ENCODE assay signal across 8 mouse cellular contexts in the genomic region with DNA sequence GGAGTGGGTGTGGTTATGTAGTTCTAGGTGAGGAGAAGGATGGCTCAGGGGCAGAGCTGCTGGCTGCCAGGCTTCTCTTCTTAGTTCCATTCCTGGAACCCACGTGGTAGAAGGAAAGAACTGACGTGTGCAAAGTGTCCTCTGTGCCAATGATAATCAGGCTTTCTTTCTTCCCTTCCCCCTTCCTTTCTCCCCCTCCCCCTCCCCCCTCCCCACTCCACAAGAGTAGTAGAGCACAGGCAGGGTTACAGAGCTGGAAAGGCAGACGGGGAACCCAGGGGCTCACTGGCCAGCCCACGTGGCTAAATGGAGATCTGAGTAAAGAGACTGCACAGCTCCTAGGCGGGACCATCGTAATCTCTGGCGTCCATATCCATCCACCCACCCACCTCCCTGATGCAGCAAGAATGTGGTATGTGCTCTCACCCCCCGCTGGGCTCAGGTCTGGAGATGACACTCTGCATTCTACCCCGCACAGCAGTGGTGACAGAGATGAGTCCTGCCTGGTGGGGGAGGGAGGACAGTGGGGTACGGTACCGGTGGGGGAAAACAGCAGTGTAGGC. TPM values are rescaled to one million over a fixed set of nuclear protein-coding genes. Genes with fewer than 3 reads are reported as not detected.
DNase-seq lines count a peak whose midpoint lies in the region; ATAC-seq and TF ChIP-seq lines count a peak whose summit lies in the region.

No protein-coding gene starts in this region.

- H3K4me1 ChIP-seq in heart, embryonic 10.5 days, result peaks cover 67% of the 10 kb centered on the region
- H3K4me1 ChIP-seq in MEL (ENCODE audit: control insufficient read depth in 1 of 2, insufficient read depth in 2 of 2, low read length in 2 of 2), result peaks cover 2 to 11% of the 10 kb centered on the region in 2 experiments; a peak in 3 of 4 replicates
- peaks cover 28% of the 10 kb centered on the region for H3K4me1 ChIP-seq in heart, postnatal 0 days (ENCODE audit: control insufficient read depth, insufficient read depth)
- H3K4me1 ChIP-seq in liver, postnatal 0 days (ENCODE audit: insufficient read depth), result 0 out of 2 replicates have a peak, but pooled peaks cover 5% of the 10 kb centered on the region

- intact Hi-C loops in heart, postnatal 36 days (cut with DNase I), result loop anchor here (5.0 kb wide), 2 partner anchors 209 to 384 kb away; no protein-coding TSS in a partner anchor

- TF ChIP-seq EP300 in MEL (IDR thresholded peaks at IDR 0.05; ENCODE audit: low read depth in 1 of 2, low read length in 2 of 2), result no peak; a peak in 2 of 4 replicates
- TF ChIP-seq EP300 in heart, postnatal 0 days (IDR thresholded peaks at IDR 0.05; ENCODE audit: low read depth), result no peak
- no peak for TF ChIP-seq EP300 in liver, postnatal 0 days (IDR thresholded peaks at IDR 0.05; ENCODE audit: low read depth)

- no peak for DNase-seq in heart, embryonic 10.5 days (ENCODE audit: low spot score)
- no peak for DNase-seq in heart, postnatal 36 days
- DNase-seq in MEL (ENCODE audit: low read depth, low spot score), result peak; percentile 76
- peak; percentile 75 for DNase-seq in heart, postnatal 0 days (ENCODE audit: low spot score)
- no peak for DNase-seq in liver, postnatal 0 days
- no peak for DNase-seq in adrenal gland, adult (ENCODE audit: inconsistent age in 2 of 2, low spot score in 1 of 2)
- no peak for DNase-seq in urinary bladder, postnatal 4 days (ENCODE audit: low spot score in 2 of 2)
- DNase-seq in adipocyte (ENCODE audit: low spot score), result no peak

- peak; percentile 42 for ATAC-seq in heart, postnatal 0 days (ENCODE audit: insufficient read depth, low read depth)
- no peak for ATAC-seq in liver, postnatal 0 days

- no peaks in the 10 kb centered on the region for H3K36me3 ChIP-seq in heart, embryonic 10.5 days
- H3K36me3 ChIP-seq in MEL (ENCODE audit: control insufficient read depth in 1 of 2, insufficient read depth in 2 of 2, low read length in 2 of 2), result no peaks in the 10 kb centered on the region
- no peaks in the 10 kb centered on the region for H3K36me3 ChIP-seq in heart, postnatal 0 days (replicated peaks; ENCODE audit: control insufficient read depth, insufficient read depth, low read length)
- no peaks in the 10 kb centered on the region for H3K36me3 ChIP-seq in liver, postnatal 0 days (replicated peaks; ENCODE audit: insufficient read depth, low read length)

- H3K9me3 ChIP-seq in heart, embryonic 10.5 days, result no peaks in the 10 kb centered on the region
- H3K9me3 ChIP-seq in MEL (replicated peaks; ENCODE audit: insufficient read depth, low read length), result no peaks in the 10 kb centered on the region
- no peaks in the 10 kb centered on the region for H3K9me3 ChIP-seq in heart, postnatal 0 days (replicated peaks; ENCODE audit: control insufficient read depth, low read length)
- H3K9me3 ChIP-seq in liver, postnatal 0 days (ENCODE audit: low read length), result no peaks in the 10 kb centered on the region

- H3K4me3 ChIP-seq in heart, embryonic 10.5 days, result peak overlapping the region; percentile 44
- H3K4me3 ChIP-seq in MEL (ENCODE audit: control insufficient read depth in 1 of 2, insufficient read depth in 1 of 2, low read depth in 2 of 2, low read length in 2 of 2), result peak overlapping the region; percentile 28 to 50
- no peak overlapping the region for H3K4me3 ChIP-seq in heart, postnatal 0 days (ENCODE audit: low read depth, low read length)
- H3K4me3 ChIP-seq in liver, postnatal 0 days (ENCODE audit: low read depth, low read length), result no peak overlapping the region

- no peak for TF ChIP-seq RAD21 in MEL (IDR thresholded peaks at IDR 0.05; ENCODE audit: low read depth, low read length)

- 7% methylated on average over 11 of the region's 11 CpGs for WGBS in heart, embryonic 10.5 days
- 15% methylated on average over 11 of the region's 11 CpGs for WGBS in heart, postnatal 0 days
- 16% methylated on average over 11 of the region's 11 CpGs for WGBS in liver, postnatal 0 days (ENCODE audit: insufficient replicate concordance)

- H3K9ac ChIP-seq in MEL (ENCODE audit: control insufficient read depth, low read depth, low read length, poor library complexity, severe bottlenecking), result peak overlapping the region; percentile 63
- H3K9ac ChIP-seq in heart, postnatal 0 days (replicated peaks; ENCODE audit: low read depth, low read length), result peak overlapping the region; percentile 20; the same call in 1 of the 2 replicates
- H3K9ac ChIP-seq in liver, postnatal 0 days (replicated peaks), result no peak overlapping the region

- H3K4me2 ChIP-seq in heart, postnatal 0 days (ENCODE audit: low read depth, low read length), result peak overlapping the region; percentile 47
- peak overlapping the region; percentile 19; the same call in 1 of the 2 replicates for H3K4me2 ChIP-seq in liver, postnatal 0 days (ENCODE audit: low read depth, low read length)

- H3K27ac ChIP-seq in heart, embryonic 10.5 days, result peak overlapping the region; percentile 85
- H3K27ac ChIP-seq in MEL (ENCODE audit: control insufficient read depth, low read depth, low read length), result peak overlapping the region; percentile 87
- H3K27ac ChIP-seq in heart, postnatal 0 days (ENCODE audit: low read depth), result no peak overlapping the region
- no peak overlapping the region for H3K27ac ChIP-seq in liver, postnatal 0 days (ENCODE audit: low read depth)

- H3K27me3 ChIP-seq in heart, embryonic 10.5 days (ENCODE audit: insufficient read depth, poor library complexity, severe bottlenecking), result no peaks in the 10 kb centered on the region
- no peaks in the 10 kb centered on the region for H3K27me3 ChIP-seq in MEL (ENCODE audit: control insufficient read depth in 1 of 2, insufficient read depth in 2 of 2, low read length in 2 of 2)
- H3K27me3 ChIP-seq in heart, postnatal 0 days (ENCODE audit: control insufficient read depth, insufficient read depth, low read length), result no peaks in the 10 kb centered on the region
- H3K27me3 ChIP-seq in liver, postnatal 0 days (ENCODE audit: insufficient read depth, low read length), result no peaks in the 10 kb centered on the region

- no peak for TF ChIP-seq CTCF in MEL (IDR thresholded peaks at IDR 0.05 in 2 of 3, conservative IDR thresholded peaks at IDR 0.05 in 1 of 3; ENCODE audit: control insufficient read depth in 1 of 3, insufficient read depth in 1 of 3, low read depth in 2 of 3, low read length in 3 of 3, poor library complexity in 1 of 3, severe bottlenecking in 1 of 3)
- TF ChIP-seq CTCF in heart, postnatal 0 days (IDR thresholded peaks at IDR 0.05; ENCODE audit: low read depth), result no peak
- TF ChIP-seq CTCF in liver, postnatal 0 days (IDR thresholded peaks at IDR 0.05; ENCODE audit: low read depth), result no peak

- H3K79me2 ChIP-seq in MEL (ENCODE audit: control insufficient read depth, insufficient read depth, low read length, poor library complexity), result no peaks in the 10 kb centered on the region

- peak; percentile 10 to 47; a peak in 1 of 4 replicates for TF ChIP-seq POLR2A in MEL (IDR thresholded peaks at IDR 0.05; ENCODE audit: control insufficient read depth in 1 of 2, insufficient read depth in 1 of 2, low read depth in 1 of 2, low read length in 2 of 2, poor library complexity in 1 of 2)

TF ChIP-seq in MEL, 35 proteins besides CTCF, POLR2A, EP300 and RAD21 (continues in another document):
- TF ChIP-seq POLR2AphosphoS2 (IDR thresholded peaks at IDR 0.05; ENCODE audit: low read length) (no peak), HCFC1 (IDR thresholded peaks at IDR 0.05; ENCODE audit: low read depth, low read length) (no peak), ELF1 (IDR thresholded peaks at IDR 0.05; ENCODE audit: low read depth, low read length) (no peak), POLR2AphosphoS5 (IDR thresholded peaks at IDR 0.05; ENCODE audit: borderline replicate concordance, low read depth, low read length) (no peak), SMC3 (IDR thresholded peaks at IDR 0.05; ENCODE audit: low read depth, low read length) (no peak), MXI1 (IDR thresholded peaks at IDR 0.05; ENCODE audit: low read depth, low read length) (peak; percentile 24; the same call in 1 of the 2 replicates), UBTF (IDR thresholded peaks at IDR 0.05; ENCODE audit: borderline replicate concordance, insufficient read depth, low read depth, low read length) (no peak), MAZ (IDR thresholded peaks at IDR 0.05; ENCODE audit: low read depth, low read length) (no peak), NELFE (IDR thresholded peaks at IDR 0.05; ENCODE audit: low read depth, low read length) (0 out of 2 replicates have a peak, but pooled peaks have one; percentile 15)

RNA-seq across cellular contexts. Expression of a gene that starts 42.6 kb away (rescaled TPM):
- polyA plus RNA-seq in heart, embryonic 10.5 days (2016; fragmentation: Nextera tagmentation; extraction: Ambion mirVana), result 0.34 TPM in 1 of 2 replicates, not detected in the other
- under 1 TPM; 0.11 to 0.17 TPM for total RNA-seq in heart, postnatal 36 days (2021)
- total RNA-seq in MEL (2012; rRNA removed), result not detected in 2 replicates
- not detected for polyA plus RNA-seq in MEL (2012; ENCODE audit: insufficient read depth in 1 of 2, insufficient read length in 2 of 2, low read depth in 1 of 2, low replicate concordance in 2 of 2, missing spikeins in 1 of 2)
- 1.3 TPM in 1 of 2 replicates, not detected in the other for total RNA-seq in heart, postnatal 0 days (2014; rRNA removed; ENCODE audit: low replicate concordance)
- 0.20 and 0.27 TPM in 2 replicates for polyA plus RNA-seq in heart, postnatal 0 days (2015; fragmentation: Nextera tagmentation; extraction: Ambion mirVana)
- polyA plus RNA-seq in liver, postnatal 0 days (2015; fragmentation: Nextera tagmentation; extraction: Ambion mirVana), result 17.6 and 20.8 TPM in 2 replicates

RNA-seq across cellular contexts. Expression of a gene that starts 49.5 kb away (rescaled TPM):
- polyA plus RNA-seq in heart, embryonic 10.5 days (2016; fragmentation: Nextera tagmentation; extraction: Ambion mirVana), result 76.2 and 96.5 TPM in 2 replicates
- total RNA-seq in heart, postnatal 36 days (2021), result 100 to 1,000 TPM in 1 of 2 experiments, 10 to 100 TPM in 1; 91.7 to 107 TPM
- total RNA-seq in MEL (2012; rRNA removed), result 3.4 and 4.0 TPM in 2 replicates
- 1 to 10 TPM in 1 of 2 experiments, not detected in 1; 6.0 TPM for polyA plus RNA-seq in MEL (2012; ENCODE audit: insufficient read depth in 1 of 2, insufficient read length in 2 of 2, low read depth in 1 of 2, low replicate concordance in 2 of 2, missing spikeins in 1 of 2)
- total RNA-seq in heart, postnatal 0 days (2014; rRNA removed; ENCODE audit: low replicate concordance), result 143 and 151 TPM in 2 replicates
- 47.6 and 49.1 TPM in 2 replicates for polyA plus RNA-seq in heart, postnatal 0 days (2015; fragmentation: Nextera tagmentation; extraction: Ambion mirVana)
- polyA plus RNA-seq in liver, postnatal 0 days (2015; fragmentation: Nextera tagmentation; extraction: Ambion mirVana), result 6.9 and 7.0 TPM in 2 replicates

RNA-seq across cellular contexts. Expression of a gene that starts 54.6 kb away (rescaled TPM):
- 0.57 TPM in 1 of 2 replicates, not detected in the other for polyA plus RNA-seq in heart, embryonic 10.5 days (2016; fragmentation: Nextera tagmentation; extraction: Ambion mirVana)
- total RNA-seq in heart, postnatal 36 days (2021), result under 1 TPM in 1 of 2 experiments, not detected in 1; 0.27 TPM
- total RNA-seq in MEL (2012; rRNA removed), result not detected in 2 replicates
- polyA plus RNA-seq in MEL (2012; ENCODE audit: insufficient read depth in 1 of 2, insufficient read length in 2 of 2, low read depth in 1 of 2, low replicate concordance in 2 of 2, missing spikeins in 1 of 2), result not detected
- 0.12 TPM in 1 of 2 replicates, not detected in the other for total RNA-seq in heart, postnatal 0 days (2014; rRNA removed; ENCODE audit: low replicate concordance)
- 0.45 and 0.52 TPM in 2 replicates for polyA plus RNA-seq in heart, postnatal 0 days (2015; fragmentation: Nextera tagmentation; extraction: Ambion mirVana)
- polyA plus RNA-seq in liver, postnatal 0 days (2015; fragmentation: Nextera tagmentation; extraction: Ambion mirVana), result 0.34 and 0.81 TPM in 2 replicates

Comparison
In these comparisons a context has a peak if more than half of its experiments do, and no peak if none do; other contexts are left out.
1. DNase-seq: peak in MEL (single experiment) and heart, postnatal 0 days (single experiment); none in heart, embryonic 10.5 days (single experiment), heart, postnatal 36 days (0 of 2), liver, postnatal 0 days (single experiment), adrenal gland, adult (0 of 2), urinary bladder, postnatal 4 days (0 of 2) and adipocyte (single experiment).
2. H3K27ac ChIP-seq: peak in heart, embryonic 10.5 days (single experiment) and MEL (single experiment); none in heart, postnatal 0 days (single experiment) and liver, postnatal 0 days (single experiment).
3. H3K4me3 ChIP-seq: peak in heart, embryonic 10.5 days (single experiment) and MEL (2 of 2); none in heart, postnatal 0 days (single experiment) and liver, postnatal 0 days (single experiment).
4. RNA of a gene that starts 42.6 kb away (polyA plus RNA-seq): 17.6 to 20.8 TPM in liver, postnatal 0 days; 0.20 to 0.27 TPM in heart, postnatal 0 days, 0.34 TPM in heart, embryonic 10.5 days and not detected in MEL; every median in the first group is over 10 times any median in the second.